Mouse (Mus musculus): Measurements from ENCODE around the gene Rnf10. TPM values are rescaled to one million over a fixed set of nuclear protein-coding genes. Genes with fewer than 3 reads are reported as not detected.

Rnf10 gene
- total RNA-seq, 1 experiment = 134 TPM

DNA sequence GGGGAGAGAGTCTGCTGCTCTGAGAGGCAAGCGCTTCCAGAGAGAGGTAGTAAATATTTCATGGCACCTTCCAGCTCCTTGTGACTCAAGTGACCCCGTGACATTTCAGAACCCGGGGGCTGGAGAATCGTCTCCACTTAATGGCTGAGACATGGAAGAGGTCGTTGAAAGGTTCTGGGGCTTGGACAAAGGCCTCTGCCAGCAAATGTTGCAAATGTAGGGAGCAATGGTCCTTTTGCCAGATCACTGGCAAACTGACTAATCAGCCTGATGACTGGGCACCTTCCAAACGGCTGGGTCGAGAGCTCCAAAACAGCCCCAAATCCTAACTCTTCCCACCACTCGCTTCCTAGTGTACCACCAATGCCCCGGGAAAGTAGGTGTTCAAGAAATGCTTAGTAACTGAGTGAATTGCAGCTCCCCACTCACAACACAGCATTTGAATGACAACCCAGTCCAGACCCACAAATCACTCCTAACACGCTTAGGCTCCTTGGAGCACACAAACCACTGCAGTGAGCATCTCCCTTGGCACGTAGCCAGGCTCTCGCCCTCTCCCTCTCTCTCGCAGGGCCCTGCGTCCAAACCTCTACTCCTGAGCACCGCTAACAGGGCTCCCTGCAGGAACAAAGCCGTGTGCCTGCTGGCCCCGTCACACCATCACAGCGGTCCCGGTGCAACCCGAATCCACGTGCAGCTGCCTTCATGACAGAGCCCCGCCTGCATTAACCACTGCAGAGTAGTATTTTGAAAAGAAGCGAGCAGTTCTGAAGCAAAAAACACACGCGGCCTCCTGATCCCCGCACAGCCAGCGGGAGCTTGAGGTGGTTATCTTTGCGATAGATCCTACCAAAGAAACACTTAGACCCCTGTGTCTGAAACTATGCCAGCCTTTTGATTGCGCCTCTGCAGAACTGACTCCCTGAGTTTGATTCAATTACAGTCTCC lies 80.5 kb downstream of the Rnf10 start:
- no peak overlapping the region for H3K27ac ChIP-seq (ENCODE audit: insufficient read depth, low read depth, low read length, poor library complexity, severe bottlenecking)
- H3K4me1 ChIP-seq (ENCODE audit: control insufficient read depth in 2 of 2, insufficient read depth in 2 of 2, low read length in 2 of 2, poor library complexity in 1 of 2) = peaks cover 4 to 12% of the 10 kb centered on the region in 2 experiments
- H3K36me3 ChIP-seq (ENCODE audit: control insufficient read depth, insufficient read depth, low read length, poor library complexity, severe bottlenecking) = no peaks in the 10 kb centered on the region
- no peaks in the 10 kb centered on the region for H3K9me3 ChIP-seq (ENCODE audit: control insufficient read depth, insufficient read depth, low read depth, low read length)
- no peak overlapping the region for H3K9ac ChIP-seq (ENCODE audit: insufficient read depth, low read depth, low read length, poor library complexity, severe bottlenecking)
- in situ Hi-C loops (cut with MboI; ENCODE audit: low sequenced_read_pairs in 2 of 2, unreplicated experiment in 2 of 2) = no loop called here
- H3K4me3 ChIP-seq (ENCODE audit: insufficient read depth in 1 of 2, low read depth in 1 of 2, low read length in 2 of 2, poor library complexity in 1 of 2, severe bottlenecking in 1 of 2) = peak overlapping the region in 1 of 2 experiments; percentile 24; a peak in 1 of 4 replicates
- no peak for DNase-seq (ENCODE audit: low read depth, low spot score)
- no peak for TF ChIP-seq MAFK (IDR thresholded peaks at IDR 0.05; ENCODE audit: insufficient read depth, low read depth, low read length)
- TF ChIP-seq CHD2 (IDR thresholded peaks at IDR 0.05; ENCODE audit: low read depth, low read length) = no peak
- no peak for TF ChIP-seq ZNF384 (IDR thresholded peaks at IDR 0.05; ENCODE audit: low read depth, low read length)
- no peak for TF ChIP-seq ZC3H11A (IDR thresholded peaks at IDR 0.05; ENCODE audit: borderline replicate concordance, low read depth, low read length)
- TF ChIP-seq HCFC1 (IDR thresholded peaks at IDR 0.05; ENCODE audit: borderline replicate concordance, insufficient read depth, low read length) = no peak

Other genes starting within 250 kb of the Rnf10 start
- gene Gm10401, start 174.6 kb downstream of the Rnf10 start, total RNA-seq (2012; rRNA removed) = 5.8 and 7.7 TPM in 2 replicates
- gene Acads, start 153.6 kb downstream of the Rnf10 start, total RNA-seq (2012; rRNA removed) = 41.1 and 43.6 TPM in 2 replicates
- gene Unc119b, start 137.9 kb downstream of the Rnf10 start, total RNA-seq (2012; rRNA removed) = 27.1 and 27.5 TPM in 2 replicates
- 191 and 272 TPM in 2 replicates for gene Mlec, start 114.7 kb downstream of the Rnf10 start, total RNA-seq (2012; rRNA removed)
- gene Cabp1, start 78.5 kb downstream of the Rnf10 start, total RNA-seq (2012; rRNA removed) = 14.9 and 25.2 TPM in 2 replicates
- gene Pop5, start 37.1 kb downstream of the Rnf10 start, total RNA-seq (2012; rRNA removed) = 155 and 174 TPM in 2 replicates
- gene Coq5, start 6.8 kb upstream of the Rnf10 start, total RNA-seq (2012; rRNA removed) = 28.3 and 34.8 TPM in 2 replicates
- 575 and 753 TPM in 2 replicates for gene Dynll1, start 28.1 kb upstream of the Rnf10 start, total RNA-seq (2012; rRNA removed)
- gene Srsf9, start 54.3 kb upstream of the Rnf10 start, total RNA-seq (2012; rRNA removed) = 42.6 and 57.2 TPM in 2 replicates
- gene Gatc, start 68.3 kb upstream of the Rnf10 start, total RNA-seq (2012; rRNA removed) = 1.9 and 3.1 TPM in 2 replicates
- gene Triap1, start 68.3 kb upstream of the Rnf10 start, total RNA-seq (2012; rRNA removed) = 21.5 and 30.7 TPM in 2 replicates
- gene Cox6a1, start 76.1 kb upstream of the Rnf10 start, total RNA-seq (2012; rRNA removed) = 936 and 1,706 TPM in 2 replicates
- 5.6 and 9.0 TPM in 2 replicates for gene Msi1, start 156.7 kb upstream of the Rnf10 start, total RNA-seq (2012; rRNA removed)
- gene Pla2g1b, start 193.4 kb upstream of the Rnf10 start, total RNA-seq (2012; rRNA removed) = 31.1 and 36.6 TPM in 2 replicates
- 15.3 and 25.7 TPM in 2 replicates for gene Sirt4, start 211.8 kb upstream of the Rnf10 start, total RNA-seq (2012; rRNA removed)
- gene Pxn, start 233.8 kb upstream of the Rnf10 start, total RNA-seq (2012; rRNA removed) = 25.5 and 29.4 TPM in 2 replicates